Mouse (Mus musculus): ENCODE measurements around the gene Tap1. TPM values are rescaled to one million over a fixed set of nuclear protein-coding genes. Genes with fewer than 3 reads are reported as not detected.

Tap1 gene
- polyA plus RNA-seq, 1 experiment from 2014 or later = 3.5 TPM

- H3K27ac ChIP-seq (replicated peaks) = no peak overlapping the region
- H3K27me3 ChIP-seq (replicated peaks) = no peaks in the 10 kb centered on the region
- no peak overlapping the region for H3K4me3 ChIP-seq (replicated peaks)
- no peak overlapping the region for H3K9ac ChIP-seq (replicated peaks)
- ATAC-seq (ENCODE audit: low FRiP score) = no peak
- 61% methylated on average over 5 of the region's 5 CpGs for WGBS
- no peak overlapping the region for H3K4me2 ChIP-seq
- no peaks in the 10 kb centered on the region for H3K4me1 ChIP-seq
- no peaks in the 10 kb centered on the region for H3K36me3 ChIP-seq
- no peaks in the 10 kb centered on the region; the same call in 1 of the 2 replicates for H3K9me3 ChIP-seq (replicated peaks)
These were observed 31.8 kb upstream of the Tap1 start for GRCm38 (mm10) chr17:34155534-34155933.

DNA sequence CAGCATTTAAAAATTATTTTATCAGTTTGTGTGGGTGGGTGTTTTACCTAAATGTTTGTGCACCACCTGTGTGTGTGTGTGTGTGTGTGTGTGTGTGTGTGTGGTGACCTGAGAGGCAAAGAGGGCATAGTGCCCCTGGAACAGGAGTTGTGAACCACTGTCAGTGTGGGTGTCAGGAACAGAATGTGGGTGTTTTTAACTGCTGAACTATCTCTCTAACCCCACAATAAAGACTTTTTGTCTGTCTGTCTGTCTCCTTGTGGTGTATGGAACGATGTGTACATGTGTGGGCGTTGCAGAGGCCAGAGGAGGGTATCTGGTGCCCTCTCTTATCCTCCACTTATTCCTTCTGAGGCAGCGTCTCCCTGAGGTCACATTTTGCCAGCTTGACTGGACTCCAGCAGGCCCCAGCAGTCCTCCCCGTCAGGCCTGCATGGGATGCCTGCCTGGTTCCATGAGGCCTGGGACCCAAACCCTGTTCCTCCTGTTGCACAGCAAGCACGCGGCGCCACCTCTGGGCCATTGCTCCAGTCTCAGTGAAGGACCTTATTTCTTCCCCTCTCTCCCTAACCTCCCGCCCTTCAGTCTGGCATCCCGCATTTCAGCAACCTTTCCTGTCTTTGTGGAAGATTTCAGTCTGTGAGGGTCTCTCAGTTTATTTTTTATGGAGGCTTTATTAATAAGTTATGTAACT is 23.0 kb upstream of the Tap1 start:
- H3K27ac ChIP-seq (replicated peaks) = no peak overlapping the region
- no peaks in the 10 kb centered on the region for H3K4me1 ChIP-seq
- no peak overlapping the region for H3K4me3 ChIP-seq (replicated peaks)
- no peaks in the 10 kb centered on the region; the same call in 1 of the 2 replicates for H3K9me3 ChIP-seq (replicated peaks)
- H3K36me3 ChIP-seq = no peaks in the 10 kb centered on the region
- WGBS = 50% methylated on average over 9 of the region's 9 CpGs
- H3K9ac ChIP-seq (replicated peaks) = no peak overlapping the region
- ATAC-seq (ENCODE audit: low FRiP score) = no peak
- H3K4me2 ChIP-seq = no peak overlapping the region
- H3K27me3 ChIP-seq (replicated peaks) = no peaks in the 10 kb centered on the region

DNA sequence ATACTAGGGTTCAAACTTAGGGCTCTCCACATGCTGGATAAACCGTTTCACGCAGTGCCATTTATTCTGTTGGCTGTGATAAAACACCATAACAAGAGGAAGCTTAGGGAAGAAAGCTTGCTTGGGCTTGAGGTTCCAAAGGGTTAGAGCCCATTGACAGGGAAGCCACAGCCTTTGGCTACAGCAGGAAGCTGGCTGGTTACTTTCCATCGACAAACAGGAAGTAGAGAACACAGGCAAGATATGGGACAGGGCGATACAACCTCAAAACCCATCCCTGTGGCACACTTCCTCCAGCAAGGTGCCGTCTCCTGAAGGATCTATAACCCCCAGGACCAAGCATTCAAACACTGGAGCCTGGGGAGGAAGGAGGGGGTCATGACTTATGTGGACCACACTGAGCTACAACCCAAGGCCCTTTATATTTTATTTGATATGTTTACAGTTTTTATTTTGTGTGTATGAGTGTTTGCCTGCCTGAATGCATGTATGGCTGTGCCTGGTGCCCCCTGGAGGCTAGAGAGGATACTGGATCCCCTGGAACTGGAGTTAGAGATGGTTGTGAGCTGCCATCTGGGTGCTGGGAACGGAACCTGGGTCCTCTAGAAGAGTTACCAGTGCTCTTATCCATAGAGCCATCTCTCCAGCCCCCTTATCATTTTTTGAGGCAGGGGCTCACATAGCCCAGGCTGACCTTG is 22.2 kb upstream of the Tap1 start:
- Histone ChIP-seq H3K9ac (replicated peaks) (no peak overlapping the region), H3K36me3 (no peaks in the 10 kb centered on the region), H3K9me3 (replicated peaks) (no peaks in the 10 kb centered on the region; the same call in 1 of the 2 replicates), H3K4me3 (replicated peaks) (no peak overlapping the region), H3K4me1 (no peaks in the 10 kb centered on the region), H3K27me3 (replicated peaks) (no peaks in the 10 kb centered on the region), H3K4me2 (no peak overlapping the region), H3K27ac (replicated peaks) (no peak overlapping the region)
- no peak for ATAC-seq (ENCODE audit: low FRiP score)
- 82% methylated on average over 6 of the region's 6 CpGs for WGBS

DNA sequence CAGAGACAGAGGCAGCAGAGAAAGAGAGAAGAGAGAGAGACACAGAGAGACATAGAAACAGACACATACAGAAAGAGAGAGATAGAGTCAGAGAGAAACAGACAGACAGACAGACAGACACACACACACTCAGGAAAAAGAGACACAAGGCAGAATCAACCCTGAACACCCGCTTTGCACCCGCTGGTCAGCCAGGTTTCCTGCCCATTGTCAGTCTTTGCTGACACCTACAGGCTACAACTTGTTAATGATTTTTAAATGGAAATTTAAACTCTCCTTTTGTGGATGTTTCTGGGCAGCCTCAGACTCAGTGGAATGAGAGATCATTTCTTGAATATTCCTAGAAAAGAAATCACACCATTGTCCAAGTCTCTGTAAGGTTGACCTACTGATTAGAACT is 18.1 kb upstream of the Tap1 start:
- H3K4me1 ChIP-seq = no peaks in the 10 kb centered on the region
- no peaks in the 10 kb centered on the region for H3K9me3 ChIP-seq (replicated peaks)
- no peaks in the 10 kb centered on the region; the same call in 1 of the 2 replicates for H3K27me3 ChIP-seq (replicated peaks)
- 0% methylated on average over 2 of the region's 2 CpGs for WGBS
- H3K4me2 ChIP-seq = no peak overlapping the region
- no peak for ATAC-seq (ENCODE audit: low FRiP score)
- no peak overlapping the region for H3K27ac ChIP-seq (replicated peaks)
- H3K9ac ChIP-seq (replicated peaks) = no peak overlapping the region
- no peaks in the 10 kb centered on the region for H3K36me3 ChIP-seq
- no peak overlapping the region for H3K4me3 ChIP-seq (replicated peaks)

GRCm38 (mm10) chr17:34170487-34170876 is 16.9 kb upstream of the Tap1 start:
- no peaks in the 10 kb centered on the region for H3K36me3 ChIP-seq
- no peak for ATAC-seq (ENCODE audit: low FRiP score)
- no peak overlapping the region for H3K27ac ChIP-seq (replicated peaks)
- H3K9me3 ChIP-seq (replicated peaks) = no peaks in the 10 kb centered on the region
- H3K4me3 ChIP-seq (replicated peaks) = no peak overlapping the region
- 31% methylated on average over 4 of the region's 4 CpGs for WGBS
- H3K9ac ChIP-seq (replicated peaks) = no peak overlapping the region
- H3K4me2 ChIP-seq = no peak overlapping the region
- no peaks in the 10 kb centered on the region for H3K4me1 ChIP-seq
- H3K27me3 ChIP-seq (replicated peaks) = peaks cover 3% of the 10 kb centered on the region; the same call in 1 of the 2 replicates

DNA sequence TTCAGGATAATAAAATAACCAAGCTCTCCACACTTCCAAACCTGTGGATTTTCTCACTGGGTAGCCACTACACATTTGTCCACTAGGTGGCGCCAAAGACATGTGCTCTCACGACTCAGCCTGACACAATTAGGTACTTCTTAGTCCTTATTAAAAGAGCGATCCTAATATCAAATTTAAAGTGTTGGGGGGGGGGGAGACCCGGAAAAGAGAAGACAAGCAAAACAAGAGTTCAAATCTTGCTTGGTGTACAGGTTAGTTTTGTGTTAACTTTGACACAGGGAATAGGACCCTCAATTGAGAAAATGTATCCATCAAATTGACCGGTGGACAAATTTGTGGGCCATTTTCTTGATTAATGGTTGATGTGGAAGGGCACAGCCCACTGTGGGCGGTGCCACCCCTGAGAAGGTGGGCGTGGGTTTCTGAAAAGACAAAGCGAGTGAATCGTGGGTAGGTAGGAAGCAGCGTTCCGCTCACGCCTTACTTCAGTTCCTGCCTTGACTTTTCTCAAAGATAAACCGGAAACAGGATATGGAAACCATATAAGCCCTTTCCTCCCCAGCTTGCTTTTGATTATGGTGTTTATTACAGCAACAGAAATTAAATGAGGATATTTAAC is 16.4 kb upstream of the Tap1 start:
- no peak overlapping the region for H3K4me2 ChIP-seq
- H3K27ac ChIP-seq (replicated peaks) = no peak overlapping the region
- H3K36me3 ChIP-seq = no peaks in the 10 kb centered on the region
- no peaks in the 10 kb centered on the region for H3K9me3 ChIP-seq (replicated peaks)
- WGBS = 44% methylated on average over 13 of the region's 13 CpGs
- H3K27me3 ChIP-seq (replicated peaks) = peaks cover 4% of the 10 kb centered on the region; the same call in 1 of the 2 replicates
- ATAC-seq (ENCODE audit: low FRiP score) = no peak
- H3K4me3 ChIP-seq (replicated peaks) = no peak overlapping the region
- H3K9ac ChIP-seq (replicated peaks) = no peak overlapping the region
- no peaks in the 10 kb centered on the region for H3K4me1 ChIP-seq

- no peak overlapping the region for H3K4me2 ChIP-seq
- peaks cover 4% of the 10 kb centered on the region; the same call in 1 of the 2 replicates for H3K27me3 ChIP-seq (replicated peaks)
- H3K9ac ChIP-seq (replicated peaks) = no peak overlapping the region
- 94% methylated on average over 5 of the region's 5 CpGs for WGBS
- no peak overlapping the region for H3K27ac ChIP-seq (replicated peaks)
- H3K9me3 ChIP-seq (replicated peaks) = no peaks in the 10 kb centered on the region
- no peaks in the 10 kb centered on the region for H3K36me3 ChIP-seq
- no peaks in the 10 kb centered on the region for H3K4me1 ChIP-seq
- no peak overlapping the region for H3K4me3 ChIP-seq (replicated peaks)
- ATAC-seq (ENCODE audit: low FRiP score) = no peak
These were observed 14.8 kb upstream of the Tap1 start for GRCm38 (mm10) chr17:34172528-34172927.

DNA sequence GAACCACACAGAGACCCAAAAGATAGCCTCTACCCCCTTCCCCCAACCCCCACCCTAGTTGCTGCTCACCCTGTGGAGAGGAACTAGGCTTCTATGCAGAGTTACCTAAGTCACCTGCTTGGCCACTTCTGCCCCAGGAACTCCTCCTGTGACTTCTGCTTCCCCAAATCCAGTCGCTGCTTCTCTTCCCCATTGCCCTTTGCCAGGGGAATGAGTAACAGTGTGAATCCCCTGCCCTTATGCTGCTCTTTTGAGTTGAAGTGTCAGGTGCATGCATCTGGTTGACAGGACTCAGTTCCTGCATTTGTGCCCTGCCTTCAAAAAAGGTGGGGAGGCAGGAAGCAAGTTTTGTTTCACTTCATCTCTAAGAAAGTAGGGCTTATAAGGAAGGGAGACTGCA is 13.3 kb upstream of the Tap1 start:
- no peak for ATAC-seq (ENCODE audit: low FRiP score)

DNA sequence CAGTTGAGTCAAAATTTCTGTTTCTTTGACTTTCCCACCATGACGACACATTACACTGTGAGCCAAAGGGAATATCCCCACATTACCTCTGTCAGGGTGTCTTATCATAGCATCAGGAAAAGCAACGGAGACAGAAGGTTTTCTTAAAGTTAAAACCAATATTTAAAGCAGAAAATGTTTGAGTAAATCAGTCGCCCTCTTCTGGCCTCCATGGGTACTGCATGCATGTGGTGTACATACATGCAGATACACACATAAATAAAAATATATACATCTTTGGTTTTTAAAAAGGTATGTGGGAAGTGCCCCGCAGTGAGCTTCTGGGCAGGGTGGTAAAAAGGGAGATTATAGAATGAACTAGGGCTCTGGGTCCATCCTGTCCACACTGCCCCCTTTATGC is 10.2 kb upstream of the Tap1 start:
- ATAC-seq (ENCODE audit: low FRiP score) = no peak
- 76% methylated on average over 4 of the region's 4 CpGs for WGBS
- Histone ChIP-seq H3K4me1 (no peaks in the 10 kb centered on the region), H3K9ac (replicated peaks) (no peak overlapping the region), H3K4me3 (replicated peaks) (no peak overlapping the region), H3K4me2 (no peak overlapping the region), H3K27me3 (replicated peaks) (peaks cover 4% of the 10 kb centered on the region; the same call in 1 of the 2 replicates), H3K27ac (replicated peaks) (no peak overlapping the region), H3K9me3 (replicated peaks) (no peaks in the 10 kb centered on the region), H3K36me3 (no peaks in the 10 kb centered on the region)

More for the DNA sequence above, 13.3 kb upstream of the Tap1 start:
- Histone ChIP-seq H3K9me3 (replicated peaks) (no peaks in the 10 kb centered on the region), H3K4me3 (replicated peaks) (no peak overlapping the region), H3K36me3 (no peaks in the 10 kb centered on the region), H3K27me3 (replicated peaks) (peaks cover 4% of the 10 kb centered on the region; the same call in 1 of the 2 replicates), H3K4me2 (no peak overlapping the region), H3K9ac (replicated peaks) (no peak overlapping the region), H3K4me1 (no peaks in the 10 kb centered on the region), H3K27ac (replicated peaks) (no peak overlapping the region)
- 72% methylated on average over 1 of the region's 1 CpGs for WGBS

DNA sequence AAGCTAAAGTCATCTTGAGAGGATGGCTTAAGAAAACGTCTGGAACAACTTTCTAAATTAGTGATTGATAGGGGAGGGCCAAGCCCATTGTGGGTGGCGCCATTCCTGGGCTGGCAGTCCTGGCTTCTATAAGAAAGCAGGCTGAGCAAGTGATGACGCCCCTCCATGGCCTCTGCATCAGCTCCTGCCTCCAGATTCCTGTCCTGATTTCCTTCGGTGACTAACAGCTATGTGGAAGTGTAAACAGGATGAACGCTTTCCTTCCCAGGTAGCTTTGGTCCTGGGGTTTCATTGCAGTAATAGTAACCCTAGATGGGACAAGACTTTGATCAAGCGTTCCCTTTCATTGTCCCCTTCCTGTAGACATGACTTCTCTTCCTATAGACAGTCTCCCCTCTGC is 8.3 kb upstream of the Tap1 start:
- Histone ChIP-seq H3K4me1 (no peaks in the 10 kb centered on the region), H3K9ac (replicated peaks) (no peak overlapping the region), H3K27me3 (replicated peaks) (peaks cover 11% of the 10 kb centered on the region), H3K4me2 (no peak overlapping the region), H3K4me3 (replicated peaks) (no peak overlapping the region), H3K27ac (replicated peaks) (no peak overlapping the region), H3K36me3 (no peaks in the 10 kb centered on the region), H3K9me3 (replicated peaks) (no peaks in the 10 kb centered on the region)
- ATAC-seq (ENCODE audit: low FRiP score) = no peak
- 71% methylated on average over 6 of the region's 6 CpGs for WGBS

DNA sequence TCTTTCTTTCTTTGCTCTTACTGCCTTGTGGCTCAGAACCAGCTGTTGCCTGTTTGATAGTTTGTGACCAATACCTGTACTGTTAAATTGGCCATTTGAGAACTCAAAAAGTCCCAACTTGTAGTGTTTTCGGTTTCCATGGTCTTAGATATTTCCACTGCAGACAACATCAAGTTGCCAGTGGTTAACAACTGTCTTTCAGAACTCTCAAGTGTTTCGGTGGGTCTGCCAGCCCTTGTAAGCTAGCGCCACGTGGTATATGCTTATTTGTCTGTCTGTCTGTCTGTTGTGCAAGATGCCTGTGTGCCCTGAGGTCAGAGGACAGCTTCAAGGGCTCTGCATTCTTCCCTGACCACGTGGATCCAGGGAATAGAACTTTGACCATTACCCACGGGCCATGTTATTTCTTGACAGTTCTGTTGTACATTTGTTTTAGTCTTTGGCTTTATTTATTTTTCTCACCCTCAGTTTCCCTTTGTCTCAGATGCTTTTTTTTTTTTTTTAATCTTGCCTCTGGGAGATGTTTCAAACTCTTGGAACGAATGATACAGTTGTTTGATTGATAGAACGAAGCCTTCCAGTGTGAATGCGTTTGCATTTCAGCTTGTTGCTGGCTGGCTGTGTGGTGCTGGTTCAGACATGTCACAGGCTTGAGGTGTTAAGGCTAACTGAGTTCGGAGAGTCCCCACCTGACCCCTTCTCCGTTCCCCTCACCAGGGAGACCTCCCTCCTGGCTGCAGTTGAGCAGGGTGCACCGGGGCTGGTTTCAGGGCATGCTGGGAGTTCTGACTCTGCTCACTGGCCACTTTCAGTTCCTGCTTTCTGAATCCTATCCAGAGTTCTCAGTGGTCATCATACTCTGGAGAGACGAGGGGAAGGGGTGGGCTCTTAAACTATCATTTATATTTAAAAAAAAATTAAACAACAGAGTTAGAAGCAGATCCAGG is 7.2 kb upstream of the Tap1 start:
- 73% methylated on average over 13 of the region's 13 CpGs for WGBS
- no peaks in the 10 kb centered on the region for H3K36me3 ChIP-seq
- H3K4me1 ChIP-seq = no peaks in the 10 kb centered on the region

More for the DNA sequence above, 7.2 kb upstream of the Tap1 start:
- Histone ChIP-seq H3K9ac (replicated peaks) (no peak overlapping the region), H3K27ac (replicated peaks) (no peak overlapping the region), H3K9me3 (replicated peaks) (no peaks in the 10 kb centered on the region), H3K4me3 (replicated peaks) (no peak overlapping the region), H3K4me2 (no peak overlapping the region), H3K27me3 (replicated peaks) (peaks cover 19% of the 10 kb centered on the region)
- no peak for ATAC-seq (ENCODE audit: low FRiP score)

Data from neural tube, embryonic 15.5 days (tissue).